Mouse (Mus musculus) forelimb bud, embryonic 11.5 days (tissue): ENCODE results near the gene Kctd10.

Experiments
- DNase-seq: peaks from one replicate; pipeline ENCODE4 v3.0.0-alpha.2; 2012; ENCODE audit warnings: low read depth, low spot score

The Kctd10 gene

GRCm38 (mm10) chr5:114347005-114347404 lies 33.3 kb downstream of the Kctd10 start:
- DNase-seq: no peak

DNA sequence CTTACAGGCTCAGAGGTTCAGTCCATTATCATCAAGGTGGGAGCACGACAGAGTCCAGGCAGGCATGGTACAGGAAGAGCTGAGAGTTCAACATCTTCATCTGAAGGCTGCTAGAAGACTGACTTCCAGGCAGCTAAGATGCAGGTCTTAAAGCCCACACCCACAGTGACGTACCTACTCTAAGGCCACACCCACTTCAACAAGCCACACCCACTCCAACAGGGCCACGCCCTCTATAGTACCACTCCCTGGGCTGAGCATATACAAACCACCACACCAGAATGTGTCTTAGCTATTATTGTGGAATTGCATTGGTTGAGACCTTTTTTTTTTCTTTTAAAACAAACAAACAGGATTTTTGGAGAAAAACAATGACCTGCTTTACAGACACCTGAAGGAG lies 34.8 kb downstream of the Kctd10 start:
- no peak for DNase-seq

- no peak for DNase-seq
Observed at GRCm38 (mm10) chr5:114343612-114344011, 36.7 kb downstream of the Kctd10 start.

DNA sequence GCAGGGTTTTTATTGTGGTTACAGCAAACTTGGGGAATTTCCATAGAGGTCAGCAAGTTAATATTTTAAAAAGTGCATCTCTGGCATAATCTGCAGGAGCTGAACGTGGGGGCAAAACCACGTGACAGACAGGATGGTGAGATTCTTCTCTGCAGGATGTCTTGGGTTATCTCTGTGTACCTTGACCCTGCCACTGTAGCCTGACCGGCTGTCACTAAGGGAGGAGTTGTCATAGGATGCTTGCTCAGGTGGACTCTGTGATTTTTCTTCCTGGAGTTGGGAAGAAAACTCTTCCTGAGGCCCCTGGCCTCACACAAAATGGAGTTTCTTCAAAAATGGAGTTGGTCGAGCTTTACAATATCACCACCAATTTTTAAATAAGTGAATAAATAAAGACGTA lies 37.3 kb downstream of the Kctd10 start:
- DNase-seq: no peak

DNA sequence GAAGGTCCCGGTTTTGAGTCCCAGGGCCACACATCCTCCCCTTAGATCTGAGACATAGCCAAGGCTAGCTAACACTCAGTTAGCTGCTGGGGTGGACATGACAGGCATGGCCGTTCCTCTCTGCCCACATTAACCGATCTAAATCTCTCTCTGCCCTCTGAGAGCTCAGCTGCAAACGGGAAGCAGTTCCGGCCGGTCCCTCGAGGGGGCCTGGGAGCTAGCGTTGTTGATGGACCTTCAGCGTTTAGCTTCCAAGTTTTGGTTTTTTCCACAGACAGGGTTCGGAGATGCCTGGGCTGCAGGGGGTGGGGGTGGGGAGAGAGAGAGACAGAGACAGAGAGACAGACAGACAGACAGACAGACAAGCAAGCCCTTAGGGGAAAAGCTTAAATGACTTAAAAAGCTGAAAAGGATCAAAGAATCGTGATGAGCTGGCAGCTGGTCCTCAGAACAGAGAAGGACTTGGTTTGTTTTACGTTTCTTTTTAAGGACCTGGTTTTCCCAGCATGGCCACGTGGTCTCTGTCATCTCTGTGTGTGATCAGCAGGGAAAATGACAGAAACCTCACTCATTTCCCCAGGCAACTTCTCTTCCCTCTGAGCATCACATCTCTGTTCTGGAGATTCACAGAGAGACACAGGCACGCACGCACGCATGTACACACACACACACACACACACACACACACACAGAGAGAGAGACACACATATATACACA lies 56.4 kb downstream of the Kctd10 start:
- DNase-seq: peak; percentile 51

DNA sequence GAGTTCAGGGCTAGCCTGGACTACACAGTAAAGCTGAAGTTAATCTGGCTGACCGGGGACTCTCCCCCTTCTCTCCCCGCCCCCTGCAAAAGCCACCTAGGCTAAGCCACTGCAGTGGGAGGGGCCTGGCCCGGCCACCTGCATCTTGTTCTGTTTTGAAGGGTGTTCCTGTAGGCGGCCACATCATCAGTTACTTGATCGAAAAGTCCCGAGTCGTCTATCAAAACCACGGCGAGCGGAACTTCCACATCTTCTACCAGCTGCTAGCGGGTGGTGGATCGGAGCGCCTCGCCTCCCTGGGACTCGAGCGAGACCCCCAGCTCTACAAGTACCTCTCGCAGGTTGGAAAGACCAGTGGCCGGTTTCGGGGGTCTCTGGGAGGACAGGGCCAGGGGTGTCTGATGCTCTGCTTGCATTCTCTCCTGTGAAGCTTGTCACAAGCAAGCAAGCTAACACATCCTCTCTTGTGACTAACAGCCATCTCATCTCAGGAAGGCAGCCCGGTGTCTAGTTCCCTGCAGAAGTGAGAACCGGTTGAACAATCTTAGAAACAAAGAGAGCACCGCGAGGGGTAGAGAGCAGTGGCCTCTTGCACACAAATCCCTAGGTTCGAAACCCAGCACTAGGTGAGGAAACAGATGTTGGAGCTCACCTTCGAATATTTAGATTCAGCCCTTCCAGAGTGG lies 57.1 kb downstream of the Kctd10 start:
- DNase-seq: no peak
